ENCODE assay signal across 8 mouse cellular contexts in genomic region chr2:150136435-150136897, GRCm38 (mm10). TPM values are rescaled to one million over a fixed set of nuclear protein-coding genes. Genes with fewer than 3 reads are reported as not detected.
A peak's percentile ranks its signal among the peaks of the same experiment; 100 is the strongest.
DNase-seq lines count a peak whose midpoint lies in the region; ATAC-seq lines count a peak whose summit lies in the region.

Gene Zfp120, minus strand, starts transcription at chr2:150136708.

- peak; percentile 95 for DNase-seq in NIH3T3 (ENCODE audit: low read depth)
- peak; percentile 89 for DNase-seq in cerebellum, postnatal 10 days
- peak; percentile 86 to 88 for DNase-seq in frontal cortex, postnatal 10 days (ENCODE audit: low spot score in 2 of 2)
- peak; percentile 86 to 95 for DNase-seq in layer of hippocampus, postnatal 14 days (ENCODE audit: low spot score in 2 of 2)
- DNase-seq in lung, postnatal 14 days, result peak; percentile 83
- DNase-seq in retina, adult 2 months (ENCODE audit: low read depth, low spot score), result peak; percentile 85
- DNase-seq in thymus, postnatal 36 days, result peak; percentile 77 to 84

- ATAC-seq in hindbrain, embryonic 12.5 days (ENCODE audit: low FRiP score), result peak; percentile 100

- peak within 1 kb of the TSS; percentile 48; the same call in 1 of the 2 replicates for H3K27ac ChIP-seq in hindbrain, embryonic 12.5 days

- H3K9me3 ChIP-seq in hindbrain, embryonic 12.5 days (replicated peaks), result no peaks in the 10 kb centered on the region

- peak within 1 kb of the TSS; percentile 66 for H3K4me2 ChIP-seq in hindbrain, embryonic 12.5 days (replicated peaks)

- no peaks in the 10 kb centered on the region for H3K27me3 ChIP-seq in hindbrain, embryonic 12.5 days

- WGBS in hindbrain, embryonic 12.5 days, result under 1% methylated on average over 13 of the region's 13 CpGs

- H3K4me3 ChIP-seq in hindbrain, embryonic 12.5 days, result peak within 1 kb of the TSS; percentile 78

- peaks cover 19% of the 10 kb centered on the region for H3K36me3 ChIP-seq in hindbrain, embryonic 12.5 days

- H3K4me1 ChIP-seq in hindbrain, embryonic 12.5 days, result peaks cover 7% of the 10 kb centered on the region

- peak within 1 kb of the TSS; percentile 82 for H3K9ac ChIP-seq in hindbrain, embryonic 12.5 days

RNA-seq across cellular contexts. Expression of gene Zfp120, which starts in this region (rescaled TPM):
- polyA plus RNA-seq in hindbrain, embryonic 12.5 days (2016; fragmentation: Nextera tagmentation; extraction: Ambion mirVana), result 6.8 and 7.3 TPM in 2 replicates
- total RNA-seq in layer of hippocampus, postnatal 14 days (2021), result 10 to 100 TPM in 1 of 2 experiments, 1 to 10 TPM in 1; 9.5 to 10.8 TPM

Comparison
In these comparisons a context has a peak if more than half of its experiments do, and no peak if none do; other contexts are left out.
1. Peak in every context shown above with its lines: DNase-seq, ATAC-seq, H3K4me3 ChIP-seq and H3K27ac ChIP-seq.